ENCODE assay signal across 16 mouse cellular contexts in the genomic region with DNA sequence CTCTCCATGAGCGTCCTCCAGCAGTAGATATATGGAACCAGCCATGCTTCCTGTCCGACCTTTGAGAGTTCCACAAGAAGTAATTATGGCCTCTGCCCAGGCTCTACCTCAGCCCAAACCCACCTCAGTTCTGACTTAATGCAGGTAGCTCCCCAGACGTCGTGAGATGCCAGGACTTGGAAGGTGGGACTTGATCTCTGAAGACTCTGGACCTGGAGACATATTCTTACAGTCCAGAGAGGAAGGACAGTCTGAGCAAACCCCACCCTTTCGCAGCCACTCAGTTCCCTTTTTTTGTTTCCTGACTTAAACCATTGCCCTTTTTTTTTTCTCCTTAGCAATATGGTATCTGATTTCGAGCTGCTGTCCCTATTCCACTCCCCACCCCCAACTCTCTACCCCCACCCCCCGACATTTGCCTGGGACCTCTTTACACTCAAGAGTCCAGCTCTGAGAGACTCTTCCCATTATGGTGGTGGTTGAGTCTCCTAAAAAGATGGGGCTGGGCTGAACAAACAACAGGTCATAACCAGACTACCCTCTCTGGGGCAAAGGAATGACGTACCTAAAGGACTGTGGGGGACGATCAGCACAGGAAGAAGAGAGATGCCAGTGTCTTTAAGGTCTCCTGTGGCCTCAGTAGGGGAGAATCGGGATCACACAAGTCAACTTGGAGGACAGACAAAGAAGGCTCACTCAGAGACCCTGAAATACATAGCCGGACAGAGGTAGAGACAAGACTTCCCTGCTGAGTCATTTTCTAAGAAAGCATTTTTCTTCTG. TPM values are rescaled to one million over a fixed set of nuclear protein-coding genes. Genes with fewer than 3 reads are reported as not detected.
A peak's percentile ranks its signal among the peaks of the same experiment; 100 is the strongest.
DNase-seq lines count a peak whose midpoint lies in the region; ATAC-seq and TF ChIP-seq lines count a peak whose summit lies in the region.
"Had no signal": no experiment of that assay in that cellular context is flagged by ENCODE, and none has a peak within 500 bp of the region (broad histone marks: within the 10 kb centered on the region; RNA-seq: fewer than 3 reads in every experiment).

A gene (minus strand): TSS at position 683 of the 782 bp plus-strand sequence.

- H3K9ac ChIP-seq in liver, embryonic 16.5 days (ENCODE audit: low read depth, low read length) = peak within 1 kb of the TSS; percentile 45

- no peaks in the 10 kb centered on the region for H3K9me3 ChIP-seq in liver, embryonic 16.5 days (replicated peaks; ENCODE audit: control insufficient read depth, low read length)
- H3K9me3 ChIP-seq: hindbrain, embryonic 10.5 days; limb, embryonic 10.5 days; neural tube, embryonic 15.5 days had no signal

- TF ChIP-seq POLR2A in spleen, adult 2 months (IDR thresholded peaks at IDR 0.05; ENCODE audit: low read depth, low read length) = peak; percentile 7; the same call in 1 of the 2 replicates

- no peak for TF ChIP-seq CTCF in spleen, adult 2 months (IDR thresholded peaks at IDR 0.05; ENCODE audit: extremely low read depth, insufficient read depth, insufficient read length, insufficient replicate concordance)

- peak; percentile 21; the same call in 1 of the 2 replicates for ATAC-seq in common myeloid progenitor, adult 5-6 weeks (replicated peaks; ENCODE audit: low read depth, poor library complexity, severe bottlenecking)
- no peak for ATAC-seq in liver, embryonic 16.5 days (ENCODE audit: low read depth)
- ATAC-seq: CD4-positive, CD25-positive, alpha-beta regulatory T cell, adult 4 months; intestine, postnatal 0 days had no signal

- peak in 1 of 2 experiments; percentile 16 for DNase-seq in spleen, adult 2 months (ENCODE audit: low read depth in 1 of 2, low spot score in 2 of 2)
- DNase-seq in spleen, adult 12 weeks (ENCODE audit: low spot score) = no peak
- no peak for DNase-seq in urinary bladder, postnatal 25 days (ENCODE audit: low spot score)
- DNase-seq in c-Kit-positive CD71-positive TER-119-positive erythroid progenitor cells, embryonic 14.5 days (ENCODE audit: low spot score) = no peak
- no peak for DNase-seq in cerebellum, adult 9-10 months
- DNase-seq: adrenal gland, adult 2 months; kidney, postnatal 36 days; lung, postnatal 10 days; right cerebral cortex, postnatal 25 days had no signal

- peak within 1 kb of the TSS; percentile 60 for H3K4me2 ChIP-seq in liver, embryonic 16.5 days (ENCODE audit: low read depth, low read length)

- H3K27me3 ChIP-seq in spleen, adult 2 months (ENCODE audit: control insufficient read depth, insufficient read depth, low read length) = no peaks in the 10 kb centered on the region
- no peaks in the 10 kb centered on the region for H3K27me3 ChIP-seq in liver, embryonic 16.5 days (ENCODE audit: control insufficient read depth, insufficient read depth, low read depth, low read length)
- H3K27me3 ChIP-seq: neural tube, embryonic 15.5 days had no signal

- peak within 1 kb of the TSS; percentile 86 for H3K4me3 ChIP-seq in spleen, adult 2 months (ENCODE audit: extremely low read depth, insufficient read depth, insufficient read length)
- H3K4me3 ChIP-seq in liver, embryonic 16.5 days (ENCODE audit: low read depth, low read length) = peak within 1 kb of the TSS; percentile 48

- peak within 1 kb of the TSS; percentile 93 for H3K27ac ChIP-seq in spleen, adult 2 months (ENCODE audit: insufficient read depth, low read length)
- peak within 1 kb of the TSS; percentile 53 for H3K27ac ChIP-seq in liver, embryonic 16.5 days (ENCODE audit: low read length)

- H3K36me3 ChIP-seq in spleen, adult 2 months (ENCODE audit: control insufficient read depth, insufficient read depth, low read length) = no peaks in the 10 kb centered on the region
- H3K36me3 ChIP-seq in liver, embryonic 16.5 days (ENCODE audit: control insufficient read depth, insufficient read depth) = no peaks in the 10 kb centered on the region
- H3K36me3 ChIP-seq: neural tube, embryonic 15.5 days had no signal

- no peaks in the 10 kb centered on the region; the same call in 1 of the 2 replicates for H3K4me1 ChIP-seq in spleen, adult 2 months (ENCODE audit: control insufficient read depth, insufficient read depth, insufficient read length)
- H3K4me1 ChIP-seq in liver, embryonic 16.5 days (ENCODE audit: control insufficient read depth, low read depth, low read length) = peaks cover 9% of the 10 kb centered on the region
- H3K4me1 ChIP-seq: limb, embryonic 10.5 days had no signal

- 41% methylated on average over 11 of the region's 11 CpGs for WGBS in spleen, adult 2 months
- 27% methylated on average over 11 of the region's 11 CpGs for WGBS in liver, embryonic 16.5 days (ENCODE audit: insufficient replicate concordance)

RNA-seq across cellular contexts. Expression of the gene that starts here (rescaled TPM):
- 12.5 and 14.4 TPM in 2 replicates for polyA plus RNA-seq in spleen, adult 2 months (2012; rRNA removed)
- 84.5 and 111 TPM in 2 replicates for total RNA-seq in common myeloid progenitor, adult 5-6 weeks (2017)
- polyA plus RNA-seq in liver, embryonic 16.5 days (2015; fragmentation: Nextera tagmentation; extraction: Ambion mirVana) = 14.4 and 14.8 TPM in 2 replicates
